In the genomic region with DNA sequence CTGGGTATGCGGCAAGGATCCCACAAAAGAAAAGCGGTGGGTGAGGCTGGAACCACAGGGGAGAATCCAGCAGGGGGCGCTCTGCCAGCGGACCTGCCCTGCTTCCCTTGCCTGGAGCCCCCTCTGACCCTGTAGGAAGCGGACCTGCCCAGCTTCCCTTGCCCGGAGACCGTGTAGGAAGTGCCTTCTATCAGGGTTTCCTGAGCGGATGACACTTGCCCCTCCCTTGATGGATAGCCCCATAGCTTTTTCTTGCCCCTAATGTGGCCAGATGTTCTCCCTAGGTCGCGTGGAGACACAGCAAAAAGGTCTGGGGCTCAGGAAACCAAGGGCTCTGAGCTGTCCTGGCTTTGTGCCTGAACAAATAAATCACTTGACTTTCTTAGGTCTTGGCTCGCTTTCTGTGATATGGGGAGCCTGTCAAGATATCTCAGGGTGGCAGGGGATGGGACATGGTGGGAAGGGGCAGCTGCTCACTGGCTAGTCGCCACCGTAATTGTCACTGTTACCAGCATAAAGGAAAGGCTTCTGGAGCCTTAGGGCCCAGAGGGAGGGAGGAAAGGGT, we compare ENCODE assay signal across 8 mouse cellular contexts. TPM values are rescaled to one million over a fixed set of nuclear protein-coding genes. Genes with fewer than 3 reads are reported as not detected.
DNase-seq lines count a peak whose midpoint lies in the region; ATAC-seq and TF ChIP-seq lines count a peak whose summit lies in the region.

No protein-coding gene starts in this region.

- no peak overlapping the region for H3K27ac ChIP-seq in MEL (ENCODE audit: control insufficient read depth, low read depth, low read length)
- peak overlapping the region; percentile 85 for H3K27ac ChIP-seq in brown adipose tissue, adult 24 weeks (replicated peaks; ENCODE audit: low read depth, low read length)
- H3K27ac ChIP-seq in forebrain, embryonic 11.5 days (ENCODE audit: low read depth, low read length): peak overlapping the region; percentile 57; the same call in 1 of the 2 replicates
- H3K27ac ChIP-seq in heart, postnatal 0 days (ENCODE audit: low read depth): peak overlapping the region; percentile 85
- peak overlapping the region; percentile 86 for H3K27ac ChIP-seq in lung, embryonic 15.5 days

- no peak for TF ChIP-seq EP300 in MEL (IDR thresholded peaks at IDR 0.05; ENCODE audit: low read depth in 1 of 2, low read length in 2 of 2)
- no peak for TF ChIP-seq EP300 in heart, postnatal 0 days (IDR thresholded peaks at IDR 0.05; ENCODE audit: low read depth)

- H3K9me3 ChIP-seq in MEL (replicated peaks; ENCODE audit: insufficient read depth, low read length): no peaks in the 10 kb centered on the region
- H3K9me3 ChIP-seq in forebrain, embryonic 11.5 days (ENCODE audit: control insufficient read depth, low read length): no peaks in the 10 kb centered on the region
- H3K9me3 ChIP-seq in heart, postnatal 0 days (replicated peaks; ENCODE audit: control insufficient read depth, low read length): no peaks in the 10 kb centered on the region
- H3K9me3 ChIP-seq in lung, embryonic 15.5 days: no peaks in the 10 kb centered on the region

- peak overlapping the region; percentile 53 for H3K4me2 ChIP-seq in forebrain, embryonic 11.5 days (ENCODE audit: low read depth, low read length, severe bottlenecking)
- H3K4me2 ChIP-seq in heart, postnatal 0 days (ENCODE audit: low read depth, low read length): peak overlapping the region; percentile 59
- H3K4me2 ChIP-seq in lung, embryonic 15.5 days: peak overlapping the region; percentile 63

- no peaks in the 10 kb centered on the region for H3K79me2 ChIP-seq in MEL (ENCODE audit: control insufficient read depth, insufficient read depth, low read length, poor library complexity)

- H3K9ac ChIP-seq in MEL (ENCODE audit: control insufficient read depth, low read depth, low read length, poor library complexity, severe bottlenecking): no peak overlapping the region
- peak overlapping the region; percentile 59 for H3K9ac ChIP-seq in forebrain, embryonic 11.5 days (ENCODE audit: low read length)
- peak overlapping the region; percentile 22; the same call in 1 of the 2 replicates for H3K9ac ChIP-seq in heart, postnatal 0 days (replicated peaks; ENCODE audit: low read depth, low read length)
- H3K9ac ChIP-seq in lung, embryonic 15.5 days: peak overlapping the region; percentile 35

- no peaks in the 10 kb centered on the region; a peak in 2 of 4 replicates for H3K27me3 ChIP-seq in MEL (ENCODE audit: control insufficient read depth in 1 of 2, insufficient read depth in 2 of 2, low read length in 2 of 2)
- H3K27me3 ChIP-seq in forebrain, embryonic 11.5 days (ENCODE audit: control insufficient read depth, insufficient read depth, low read length): no peaks in the 10 kb centered on the region
- no peaks in the 10 kb centered on the region for H3K27me3 ChIP-seq in heart, postnatal 0 days (ENCODE audit: control insufficient read depth, insufficient read depth, low read length)
- no peaks in the 10 kb centered on the region for H3K27me3 ChIP-seq in lung, embryonic 15.5 days

- peak; percentile 79 for ATAC-seq in forebrain, embryonic 11.5 days (replicated peaks; ENCODE audit: low FRiP score)
- ATAC-seq in heart, postnatal 0 days (ENCODE audit: insufficient read depth, low read depth): peak; percentile 87
- peak; percentile 87 for ATAC-seq in lung, embryonic 15.5 days (ENCODE audit: borderline replicate concordance, extremely low read depth, low FRiP score, low TSS enrichment)
- ATAC-seq in erythroid progenitor cell, adult 5-6 weeks (replicated peaks; ENCODE audit: low FRiP score, poor library complexity, severe bottlenecking): no peak

- no peak for TF ChIP-seq RAD21 in MEL (IDR thresholded peaks at IDR 0.05; ENCODE audit: low read depth, low read length)

- TF ChIP-seq CTCF in MEL (IDR thresholded peaks at IDR 0.05 in 2 of 3, conservative IDR thresholded peaks at IDR 0.05 in 1 of 3; ENCODE audit: control insufficient read depth in 1 of 3, insufficient read depth in 1 of 3, low read depth in 2 of 3, low read length in 3 of 3, poor library complexity in 1 of 3, severe bottlenecking in 1 of 3): peak; percentile 64 to 81 (median 68)
- peak; percentile 79 for TF ChIP-seq CTCF in heart, postnatal 0 days (IDR thresholded peaks at IDR 0.05; ENCODE audit: low read depth)

- 15% methylated on average over 13 of the region's 13 CpGs for WGBS in forebrain, embryonic 11.5 days
- WGBS in heart, postnatal 0 days: 5% methylated on average over 13 of the region's 13 CpGs
- under 1% methylated on average over 13 of the region's 13 CpGs for WGBS in lung, embryonic 15.5 days

- H3K4me1 ChIP-seq in MEL (ENCODE audit: control insufficient read depth in 1 of 2, insufficient read depth in 2 of 2, low read length in 2 of 2): no peaks in the 10 kb centered on the region
- peaks cover 5% of the 10 kb centered on the region for H3K4me1 ChIP-seq in brown adipose tissue, adult 24 weeks (ENCODE audit: control insufficient read depth, insufficient read depth, insufficient read length, low read length)
- peaks cover 2% of the 10 kb centered on the region; the same call in 1 of the 2 replicates for H3K4me1 ChIP-seq in forebrain, embryonic 11.5 days (replicated peaks; ENCODE audit: control insufficient read depth, insufficient read depth, low read length)
- H3K4me1 ChIP-seq in heart, postnatal 0 days (ENCODE audit: control insufficient read depth, insufficient read depth): peaks cover 21% of the 10 kb centered on the region
- peaks cover 26% of the 10 kb centered on the region for H3K4me1 ChIP-seq in lung, embryonic 15.5 days

- DNase-seq in MEL (ENCODE audit: low read depth, low spot score): peak; percentile 52
- peak; percentile 92 for DNase-seq in forebrain, embryonic 11.5 days (ENCODE audit: low spot score)
- DNase-seq in heart, postnatal 0 days (ENCODE audit: low spot score): peak; percentile 90
- peak; percentile 90 for DNase-seq in kidney, postnatal 10 days
- DNase-seq in ovary, adult 18-20 months (ENCODE audit: low spot score): peak; percentile 37

- H3K4me3 ChIP-seq in MEL (ENCODE audit: control insufficient read depth in 1 of 2, insufficient read depth in 1 of 2, low read depth in 2 of 2, low read length in 2 of 2): no peak overlapping the region
- peak overlapping the region; percentile 42 for H3K4me3 ChIP-seq in brown adipose tissue, adult 24 weeks (ENCODE audit: insufficient read depth, low read depth, low read length)
- peak overlapping the region; percentile 9; the same call in 1 of the 2 replicates for H3K4me3 ChIP-seq in forebrain, embryonic 11.5 days (ENCODE audit: low read depth, low read length)
- peak overlapping the region; percentile 27 for H3K4me3 ChIP-seq in heart, postnatal 0 days (ENCODE audit: low read depth, low read length)
- peak overlapping the region; percentile 25 for H3K4me3 ChIP-seq in lung, embryonic 15.5 days

- TF ChIP-seq POLR2A in MEL (IDR thresholded peaks at IDR 0.05; ENCODE audit: control insufficient read depth in 1 of 2, insufficient read depth in 1 of 2, low read depth in 1 of 2, low read length in 2 of 2, poor library complexity in 1 of 2): no peak

- H3K36me3 ChIP-seq in MEL (ENCODE audit: control insufficient read depth in 1 of 2, insufficient read depth in 2 of 2, low read length in 2 of 2): no peaks in the 10 kb centered on the region
- H3K36me3 ChIP-seq in forebrain, embryonic 11.5 days (ENCODE audit: control insufficient read depth, insufficient read depth, low read length): no peaks in the 10 kb centered on the region
- no peaks in the 10 kb centered on the region for H3K36me3 ChIP-seq in heart, postnatal 0 days (replicated peaks; ENCODE audit: control insufficient read depth, insufficient read depth, low read length)
- H3K36me3 ChIP-seq in lung, embryonic 15.5 days: no peaks in the 10 kb centered on the region

TF ChIP-seq in MEL, 35 proteins besides CTCF, POLR2A, EP300 and RAD21:
- no peak for TF ChIP-seq ZNF384 (IDR thresholded peaks at IDR 0.05; ENCODE audit: low read depth, low read length)
- no peak for TF ChIP-seq TCF12 (IDR thresholded peaks at IDR 0.05; ENCODE audit: low read depth, low read length)
- peak; percentile 48 for TF ChIP-seq SMC3 (IDR thresholded peaks at IDR 0.05; ENCODE audit: low read depth, low read length)

RNA-seq across cellular contexts. Expression of a gene that starts 36.8 kb away (rescaled TPM):
- 3.4 and 4.0 TPM in 2 replicates for total RNA-seq in MEL (2012; rRNA removed)
- polyA plus RNA-seq in MEL (2012; ENCODE audit: insufficient read depth in 1 of 2, insufficient read length in 2 of 2, low read depth in 1 of 2, low replicate concordance in 2 of 2, missing spikeins in 1 of 2): 1 to 10 TPM in 1 of 2 experiments, not detected in 1; 6.0 TPM
- 23.6 and 30.5 TPM in 2 replicates for polyA plus RNA-seq in brown adipose tissue, adult 24 weeks (2012; ENCODE audit: insufficient read depth, insufficient read length, missing spikeins)
- polyA plus RNA-seq in forebrain, embryonic 11.5 days (2014; fragmentation: Nextera tagmentation; extraction: Ambion mirVana): 68.2 and 77.6 TPM in 2 replicates
- total RNA-seq in heart, postnatal 0 days (2014; rRNA removed; ENCODE audit: low replicate concordance): 143 and 151 TPM in 2 replicates
- polyA plus RNA-seq in heart, postnatal 0 days (2015; fragmentation: Nextera tagmentation; extraction: Ambion mirVana): 47.6 and 49.1 TPM in 2 replicates
- polyA plus RNA-seq in lung, embryonic 15.5 days (2015; fragmentation: Nextera tagmentation; extraction: Ambion mirVana): 41.8 and 43.3 TPM in 2 replicates
- not detected in 2 replicates for total RNA-seq in erythroid progenitor cell, adult 5-6 weeks (2015; ENCODE audit: low replicate concordance)
- not detected in 2 replicates for total RNA-seq in erythroid progenitor cell, adult 5-6 weeks (2017; ENCODE audit: low replicate concordance)

RNA-seq across cellular contexts. Expression of a gene that starts 55.3 kb away (rescaled TPM):
- total RNA-seq in MEL (2012; rRNA removed): not detected in 2 replicates
- not detected for polyA plus RNA-seq in MEL (2012; ENCODE audit: insufficient read depth in 1 of 2, insufficient read length in 2 of 2, low read depth in 1 of 2, low replicate concordance in 2 of 2, missing spikeins in 1 of 2)
- not detected in 2 replicates for polyA plus RNA-seq in brown adipose tissue, adult 24 weeks (2012; ENCODE audit: insufficient read depth, insufficient read length, missing spikeins)
- polyA plus RNA-seq in forebrain, embryonic 11.5 days (2014; fragmentation: Nextera tagmentation; extraction: Ambion mirVana): not detected in 2 replicates
- total RNA-seq in heart, postnatal 0 days (2014; rRNA removed; ENCODE audit: low replicate concordance): 1.3 TPM in 1 of 2 replicates, not detected in the other
- 0.20 and 0.27 TPM in 2 replicates for polyA plus RNA-seq in heart, postnatal 0 days (2015; fragmentation: Nextera tagmentation; extraction: Ambion mirVana)
- polyA plus RNA-seq in lung, embryonic 15.5 days (2015; fragmentation: Nextera tagmentation; extraction: Ambion mirVana): 0.09 TPM in 1 of 2 replicates, not detected in the other
- total RNA-seq in erythroid progenitor cell, adult 5-6 weeks (2015; ENCODE audit: low replicate concordance): not detected in 2 replicates
- not detected in 2 replicates for total RNA-seq in erythroid progenitor cell, adult 5-6 weeks (2017; ENCODE audit: low replicate concordance)

Comparison
In these comparisons a context has a peak if more than half of its experiments do, and no peak if none do; other contexts are left out.
1. DNase-seq: peak in every context shown above with its lines; median percentile 92 in forebrain, embryonic 11.5 days; 90 in heart, postnatal 0 days; 90 in kidney, postnatal 10 days; 52 in MEL; 37 in ovary, adult 18-20 months.
2. H3K4me3 ChIP-seq: peak in brown adipose tissue, adult 24 weeks (single experiment), forebrain, embryonic 11.5 days (single experiment), heart, postnatal 0 days (single experiment) and lung, embryonic 15.5 days (single experiment); none in MEL (0 of 2).
3. Peak in every context shown above with its lines, with median percentiles within 50 percentile points of each other: H3K4me2 ChIP-seq.